Mouse (Mus musculus) liver, adult 2 months (tissue): ENCODE measurements at regions not wholly inside any gene's neighbourhood (a gene's known extent, or its start where the extent isn't known, plus 50 kb on each side); places are given as distances from the start of the nearest gene placed in this dataset.

Experiments
- DNase-seq: peaks from one replicate; pipeline ENCODE4 v3.0.0-alpha.2; 2011; ENCODE audit warnings: low read depth, low spot score; ENCODE audit errors: extremely low read depth
- H3K27ac ChIP-seq: fragments of 200-500 bp; replicated peaks from 2 replicates; pipeline ENCODE4 v1.5.1; 2012; ENCODE audit warnings: low read depth, mild to moderate bottlenecking, control low read depth, inconsistent platforms, low read length; ENCODE audit not compliant: insufficient read depth
- H3K27me3 ChIP-seq: fragments of 200-500 bp; 2 replicates; pipeline ENCODE4 v1.6.1; 2012; ENCODE audit warnings: mild to moderate bottlenecking, moderate library complexity, low read length, inconsistent platforms; ENCODE audit not compliant: control insufficient read depth, insufficient read depth
- H3K36me3 ChIP-seq: fragments of 200-500 bp; 2 replicates; pipeline ENCODE4 v1.6.1; 2012; ENCODE audit warnings: low read length, inconsistent platforms; ENCODE audit not compliant: control insufficient read depth, insufficient read depth
- H3K4me1 ChIP-seq: fragments of 200-500 bp; 2 replicates; pipeline ENCODE4 v1.6.1; 2011; ENCODE audit warnings: low read length; ENCODE audit not compliant: control insufficient read depth, insufficient read depth
- H3K4me3 ChIP-seq: fragments of 200-500 bp; 2 replicates; pipeline ENCODE4 v1.5.1; 2011; ENCODE audit warnings: low read depth, mild to moderate bottlenecking, control low read depth, low read length, moderate library complexity; ENCODE audit not compliant: insufficient read depth
- H3K79me2 ChIP-seq: fragments of 200-500 bp; 2 replicates; pipeline ENCODE4 v1.6.1; 2012; ENCODE audit warnings: inconsistent platforms, mild to moderate bottlenecking, low read length, moderate library complexity; ENCODE audit not compliant: control insufficient read depth, insufficient read depth
- H3K9ac ChIP-seq: fragments of 200-500 bp; 2 replicates; pipeline ENCODE4 v1.6.1; 2012; ENCODE audit warnings: low read depth, mild to moderate bottlenecking, control low read depth, inconsistent platforms, low read length
- CTCF ChIP-seq: fragments of 200-500 bp; IDR thresholded peaks from 2 replicates; pipeline ENCODE4 v1.5.1; 2011; ENCODE audit warnings: low read depth, low read length, control low read depth
- POLR2A ChIP-seq: fragments of 200-500 bp; IDR thresholded peaks from 2 replicates; pipeline ENCODE4 v1.6.1; 2011; ENCODE audit warnings: low read length, control low read depth; ENCODE audit not compliant: insufficient read depth; ENCODE audit errors: extremely low read depth
- WGBS: fragments of 180-500 bp; shearing (Covaris S2); methylation state at CpG from one replicate; pipeline ENCODE4 v1.1.7; 2018; 5-methylcytosine and 5-hydroxymethylcytosine counted together

GRCm38 (mm10) chr13:75590836-75591235 lies 115.7 kb upstream of the Ell2 start:
- no peaks in the 10 kb centered on the region for H3K27me3 ChIP-seq
- no peaks in the 10 kb centered on the region for H3K79me2 ChIP-seq
- no peak for TF ChIP-seq CTCF
- no peak for TF ChIP-seq POLR2A
- H3K27ac ChIP-seq: no peak overlapping the region
- H3K4me3 ChIP-seq: no peak overlapping the region
- no peak for DNase-seq
- WGBS: 65% methylated on average over 2 of the region's 2 CpGs
- H3K9ac ChIP-seq: no peak overlapping the region
- H3K36me3 ChIP-seq: no peaks in the 10 kb centered on the region
- no peaks in the 10 kb centered on the region for H3K4me1 ChIP-seq

GRCm38 (mm10) chr13:75596856-75597255 lies 109.7 kb upstream of the Ell2 start:
- no peaks in the 10 kb centered on the region for H3K79me2 ChIP-seq
- H3K4me3 ChIP-seq: no peak overlapping the region
- TF ChIP-seq CTCF (no peak), POLR2A (no peak)
- WGBS: 89% methylated on average over 2 of the region's 2 CpGs
- H3K36me3 ChIP-seq: no peaks in the 10 kb centered on the region
- no peaks in the 10 kb centered on the region for H3K4me1 ChIP-seq
- H3K27me3 ChIP-seq: no peaks in the 10 kb centered on the region
- no peak overlapping the region for H3K9ac ChIP-seq
- no peak overlapping the region for H3K27ac ChIP-seq
- no peak for DNase-seq

DNA sequence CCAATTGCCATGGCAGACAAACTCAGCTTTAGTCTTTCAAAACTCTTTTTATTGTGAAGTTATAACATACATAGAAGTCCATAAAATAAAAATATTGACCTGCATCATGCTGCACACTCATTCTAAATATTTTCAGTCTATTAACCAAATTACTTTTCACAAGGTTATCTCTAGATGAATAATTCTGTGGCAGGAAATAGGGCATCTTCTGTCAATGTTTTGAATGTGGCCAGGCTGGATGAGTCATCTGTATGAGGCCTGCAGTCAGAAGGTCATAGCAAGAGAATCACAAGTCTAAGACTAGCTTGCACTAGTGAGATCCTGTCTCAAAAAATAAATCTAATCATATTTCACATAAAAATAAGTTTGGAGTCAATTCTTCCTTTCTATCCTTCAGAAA lies 108.4 kb upstream of the Ell2 start:
- no peaks in the 10 kb centered on the region for H3K4me1 ChIP-seq
- TF ChIP-seq CTCF (no peak), POLR2A (no peak)
- no peak overlapping the region for H3K27ac ChIP-seq
- no peak overlapping the region for H3K9ac ChIP-seq
- no peak overlapping the region for H3K4me3 ChIP-seq
- no peaks in the 10 kb centered on the region for H3K27me3 ChIP-seq
- no peak for DNase-seq
- H3K36me3 ChIP-seq: no peaks in the 10 kb centered on the region
- H3K79me2 ChIP-seq: no peaks in the 10 kb centered on the region

DNA sequence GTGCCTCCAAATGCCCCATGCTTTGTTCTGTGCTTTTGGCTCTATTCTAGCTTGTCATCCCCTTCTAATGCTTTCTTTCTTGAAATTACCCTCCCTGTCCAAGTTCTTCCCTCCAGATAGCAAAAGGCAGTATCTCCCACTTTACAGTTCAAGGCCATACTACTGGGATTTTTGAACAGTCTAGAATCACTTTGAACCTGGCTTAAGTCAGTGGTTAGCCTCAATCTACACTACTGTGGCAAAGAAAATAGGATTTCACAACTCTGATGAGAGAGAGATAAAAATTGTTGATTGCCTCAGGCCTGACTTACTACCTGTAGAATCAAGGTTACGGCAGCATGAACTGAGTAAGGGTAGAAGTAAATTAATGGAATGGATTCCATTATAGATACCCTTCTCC lies 107.9 kb upstream of the Ell2 start:
- no peak for TF ChIP-seq POLR2A
- no peak for TF ChIP-seq CTCF
- Histone ChIP-seq H3K4me1 (no peaks in the 10 kb centered on the region), H3K79me2 (no peaks in the 10 kb centered on the region), H3K27ac (no peak overlapping the region), H3K36me3 (no peaks in the 10 kb centered on the region), H3K9ac (no peak overlapping the region), H3K27me3 (no peaks in the 10 kb centered on the region), H3K4me3 (no peak overlapping the region)
- DNase-seq: peak; percentile 56
- 50% methylated on average over 1 of the region's 1 CpGs for WGBS

GRCm38 (mm10) chr13:75623229-75623628 lies 83.3 kb upstream of the Ell2 start:
- Histone ChIP-seq H3K27ac (no peak overlapping the region), H3K79me2 (no peaks in the 10 kb centered on the region), H3K36me3 (no peaks in the 10 kb centered on the region), H3K4me3 (no peak overlapping the region), H3K27me3 (no peaks in the 10 kb centered on the region), H3K9ac (no peak overlapping the region), H3K4me1 (peaks cover 2% of the 10 kb centered on the region; the same call in 1 of the 2 replicates)
- no peak for DNase-seq
- TF ChIP-seq CTCF: no peak
- no peak for TF ChIP-seq POLR2A
- WGBS: 90% methylated on average over 3 of the region's 3 CpGs

- H3K4me3 ChIP-seq: no peak overlapping the region
- H3K27ac ChIP-seq: no peak overlapping the region
- no peaks in the 10 kb centered on the region for H3K27me3 ChIP-seq
- WGBS: 77% methylated on average over 1 of the region's 1 CpGs
- H3K36me3 ChIP-seq: no peaks in the 10 kb centered on the region
- DNase-seq: peak; percentile 52
- H3K9ac ChIP-seq: no peak overlapping the region
- peaks cover 8% of the 10 kb centered on the region; the same call in 1 of the 2 replicates for H3K4me1 ChIP-seq
- no peak for TF ChIP-seq POLR2A
- no peak for TF ChIP-seq CTCF
- H3K79me2 ChIP-seq: no peaks in the 10 kb centered on the region
Observed at GRCm38 (mm10) chr13:75627405-75627804, 79.2 kb upstream of the Ell2 start.
